Mouse (Mus musculus) MEL (cell line): ENCODE measurements at regions not wholly inside any gene's neighbourhood (a gene's known extent, or its start where the extent isn't known, plus 50 kb on each side); places are given as distances from the start of the nearest gene placed in this dataset.

Experiments used
- DNase-seq: peaks from one replicate; pipeline ENCODE4 v3.0.0; 2011; ENCODE audit warnings: low read depth, low spot score
- H3K27ac ChIP-seq: 2 replicates; pipeline ENCODE4 v1.5.1; 2012; ENCODE audit warnings: low read depth, mild to moderate bottlenecking, control low read depth, low read length, moderate library complexity; ENCODE audit not compliant: control insufficient read depth
- H3K27me3 ChIP-seq, 2 experiments: fragments of 150-350 bp in 1 of 2; sonication (generic) in 1 of 2; 2 replicates each; pipeline ENCODE4 v1.6.1; 2012; ENCODE audit warnings: low read length in 2 of 2, mild to moderate bottlenecking in 2 of 2, improper control_type of control experiment in 1 of 2, moderate library complexity in 1 of 2; ENCODE audit not compliant: insufficient read depth in 2 of 2, control insufficient read depth in 1 of 2
- H3K36me3 ChIP-seq, 2 experiments: 2 replicates each; pipeline ENCODE4 v1.6.1; 2012 to 2014; ENCODE audit warnings: low read length in 2 of 2, improper control_type of control experiment in 1 of 2, inconsistent platforms in 1 of 2, mild to moderate bottlenecking in 1 of 2; ENCODE audit not compliant: insufficient read depth in 2 of 2, control insufficient read depth in 1 of 2
- H3K4me1 ChIP-seq, 2 experiments: fragments of 150-350 bp in 1 of 2; sonication (generic) in 1 of 2; 2 replicates each; pipeline ENCODE4 v1.6.1; 2012; ENCODE audit warnings: low read length in 2 of 2, improper control_type of control experiment in 1 of 2, mild to moderate bottlenecking in 1 of 2; ENCODE audit not compliant: insufficient read depth in 2 of 2, control insufficient read depth in 1 of 2
- H3K4me3 ChIP-seq, 2 experiments: fragments of 150-350 bp in 1 of 2; sonication (generic) in 1 of 2; 2 replicates each; pipeline ENCODE4 v1.5.1; 2012; ENCODE audit warnings: low read depth in 2 of 2, low read length in 2 of 2, mild to moderate bottlenecking in 2 of 2, moderate library complexity in 2 of 2, control low read depth in 1 of 2, improper control_type of control experiment in 1 of 2; ENCODE audit not compliant: control insufficient read depth in 1 of 2, insufficient read depth in 1 of 2
- H3K79me2 ChIP-seq: 2 replicates; pipeline ENCODE4 v1.6.1; 2012; ENCODE audit warnings: mild to moderate bottlenecking, low read length, moderate library complexity; ENCODE audit not compliant: control insufficient read depth, poor library complexity, insufficient read depth
- H3K9ac ChIP-seq: 2 replicates; pipeline ENCODE4 v1.6.1; 2012; ENCODE audit warnings: low read depth, mild to moderate bottlenecking, control low read depth, low read length, moderate library complexity; ENCODE audit not compliant: control insufficient read depth, poor library complexity, severe bottlenecking
- H3K9me3 ChIP-seq: fragments of 150-350 bp; sonication (generic); replicated peaks from 2 replicates; pipeline ENCODE4 v1.6.1; 2012; ENCODE audit warnings: mild to moderate bottlenecking, low read length, improper control_type of control experiment, moderate library complexity; ENCODE audit not compliant: insufficient read depth
- CHD1 ChIP-seq: IDR thresholded peaks from 2 replicates; pipeline ENCODE4 v1.6.1; 2012; ENCODE audit warnings: low read depth, mild to moderate bottlenecking, inconsistent platforms, low read length, improper control_type of control experiment
- CHD2 ChIP-seq: IDR thresholded peaks from 2 replicates; pipeline ENCODE4 v1.6.1; 2011; ENCODE audit warnings: low read length, improper control_type of control experiment
- CTCF ChIP-seq, 3 experiments: IDR thresholded peaks in 2 of 3; conservative IDR thresholded peaks in 1 of 3; 2 replicates each; pipeline ENCODE4 v1.5.1; 2011 to 2012; ENCODE audit warnings: low read length in 3 of 3, low read depth in 2 of 3, mild to moderate bottlenecking in 2 of 3, improper control_type of control experiment in 1 of 3, inconsistent platforms in 1 of 3, mixed read lengths in 1 of 3, moderate library complexity in 1 of 3; ENCODE audit not compliant: control insufficient read depth in 1 of 3, insufficient read depth in 1 of 3, poor library complexity in 1 of 3, severe bottlenecking in 1 of 3
- EP300 ChIP-seq, 2 experiments: IDR thresholded peaks; 2 replicates each; pipeline ENCODE4 v1.6.1; 2011; ENCODE audit warnings: improper control_type of control experiment in 2 of 2, low read length in 2 of 2, low read depth in 1 of 2, mild to moderate bottlenecking in 1 of 2
- HCFC1 ChIP-seq: IDR thresholded peaks from 2 replicates; pipeline ENCODE4 v1.6.1; 2012; ENCODE audit warnings: low read depth, mild to moderate bottlenecking, inconsistent platforms, low read length, improper control_type of control experiment, moderate library complexity
- JUND ChIP-seq: IDR thresholded peaks from 2 replicates; pipeline ENCODE4 v1.6.1; 2011; ENCODE audit warnings: low read depth, mild to moderate bottlenecking, improper control_type of control experiment, low read length
- MAX ChIP-seq: IDR thresholded peaks from 2 replicates; pipeline ENCODE4 v1.6.1; 2011; ENCODE audit warnings: low read length, improper control_type of control experiment
- MAZ ChIP-seq: IDR thresholded peaks from 2 replicates; pipeline ENCODE4 v1.6.1; 2012; ENCODE audit warnings: low read depth, mild to moderate bottlenecking, inconsistent platforms, low read length, improper control_type of control experiment
- MYB ChIP-seq: IDR thresholded peaks from 2 replicates; pipeline ENCODE4 v1.6.1; 2011; ENCODE audit warnings: mild to moderate bottlenecking, low read depth, low read length, improper control_type of control experiment
- MYC ChIP-seq: IDR thresholded peaks from 2 replicates; pipeline ENCODE4 v1.6.1; 2011; ENCODE audit warnings: low read depth, mild to moderate bottlenecking, low read length, improper control_type of control experiment, moderate library complexity
- POLR2A ChIP-seq, 2 experiments: IDR thresholded peaks; 2 replicates each; pipeline ENCODE4 v1.6.1; 2011 to 2012; ENCODE audit warnings: low read length in 2 of 2, mild to moderate bottlenecking in 2 of 2, control low read depth in 1 of 2, improper control_type of control experiment in 1 of 2, low read depth in 1 of 2, moderate library complexity in 1 of 2; ENCODE audit not compliant: control insufficient read depth in 1 of 2, insufficient read depth in 1 of 2, poor library complexity in 1 of 2
- RAD21 ChIP-seq: IDR thresholded peaks from 2 replicates; pipeline ENCODE4 v1.6.1; 2011; ENCODE audit warnings: mild to moderate bottlenecking, low read depth, low read length, improper control_type of control experiment
- RCOR1 ChIP-seq: IDR thresholded peaks from 2 replicates; pipeline ENCODE4 v1.6.1; 2012; ENCODE audit warnings: low read depth, mild to moderate bottlenecking, inconsistent platforms, low read length, improper control_type of control experiment
- SIN3A ChIP-seq: IDR thresholded peaks from 2 replicates; pipeline ENCODE4 v1.6.1; 2012; ENCODE audit warnings: low read length, improper control_type of control experiment, inconsistent platforms
- SMC3 ChIP-seq: IDR thresholded peaks from 2 replicates; pipeline ENCODE4 v1.6.1; 2011; ENCODE audit warnings: low read depth, low read length, improper control_type of control experiment
- TAL1 ChIP-seq: IDR thresholded peaks from 2 replicates; pipeline ENCODE4 v1.6.1; 2012; ENCODE audit warnings: mild to moderate bottlenecking, inconsistent platforms, low read length, moderate library complexity, mixed read lengths
- TBP ChIP-seq: IDR thresholded peaks from 2 replicates; pipeline ENCODE4 v1.8.0; 2011; ENCODE audit warnings: low read depth, low read length, improper control_type of control experiment
- USF2 ChIP-seq, 2 experiments: IDR thresholded peaks; 2 replicates each; pipeline ENCODE4 v1.6.1; 2011 to 2012; ENCODE audit warnings: improper control_type of control experiment in 2 of 2, low read length in 2 of 2, borderline replicate concordance in 1 of 2, inconsistent platforms in 1 of 2, low read depth in 1 of 2, mild to moderate bottlenecking in 1 of 2; ENCODE audit not compliant: insufficient read depth in 1 of 2
- ZC3H11A ChIP-seq: IDR thresholded peaks from 2 replicates; pipeline ENCODE4 v1.6.1; 2012; ENCODE audit warnings: low read depth, mild to moderate bottlenecking, inconsistent platforms, low read length, improper control_type of control experiment
- ZKSCAN1 ChIP-seq: IDR thresholded peaks from 2 replicates; pipeline ENCODE4 v1.6.1; 2012; ENCODE audit warnings: low read depth, mild to moderate bottlenecking, inconsistent platforms, low read length, improper control_type of control experiment, moderate library complexity
- ZNF384 ChIP-seq: IDR thresholded peaks from 2 replicates; pipeline ENCODE4 v1.6.1; 2012; ENCODE audit warnings: low read depth, mild to moderate bottlenecking, inconsistent platforms, low read length, improper control_type of control experiment

DNA sequence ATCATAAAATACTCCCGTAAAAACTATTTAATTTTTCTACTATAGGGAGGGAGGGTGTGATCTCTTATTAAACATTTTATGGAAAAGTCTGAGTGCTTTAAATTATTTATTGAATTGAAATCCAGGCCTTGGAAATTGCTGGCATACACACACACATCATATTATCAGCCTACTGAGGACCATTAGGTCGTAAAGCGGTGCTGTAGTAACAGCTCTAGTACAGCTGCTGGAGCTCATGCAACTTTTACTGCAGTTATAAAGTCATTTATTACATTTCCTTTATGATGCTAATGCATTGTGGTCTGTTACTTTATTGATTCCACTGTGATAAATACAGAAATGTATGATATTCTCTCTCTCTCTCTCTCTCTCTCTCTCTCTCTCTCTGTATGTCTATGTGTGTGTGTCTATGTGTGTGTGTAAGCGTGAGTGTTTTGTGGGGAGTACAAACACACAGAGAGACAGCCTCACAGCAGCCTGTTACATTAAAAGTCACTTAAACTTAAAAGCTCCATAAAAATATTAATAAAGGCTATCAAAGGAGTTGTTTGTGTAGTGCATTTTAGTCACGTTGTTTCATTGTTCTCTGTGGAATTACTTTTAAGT is 339.7 kb upstream of the Aga start:
- Histone ChIP-seq H3K27ac (no peak overlapping the region), H3K79me2 (no peaks in the 10 kb centered on the region), H3K27me3 (no peaks in the 10 kb centered on the region), H3K9me3 (no peaks in the 10 kb centered on the region), H3K4me3 (no peak overlapping the region), H3K9ac (no peak overlapping the region), H3K4me1 (no peaks in the 10 kb centered on the region), H3K36me3 (no peaks in the 10 kb centered on the region)
- TF ChIP-seq CHD1: no peak
- no peak for TF ChIP-seq CTCF (IDR thresholded peaks at IDR 0.05 in 2 of 3, conservative IDR thresholded peaks at IDR 0.05 in 1 of 3; ENCODE audit: control insufficient read depth in 1 of 3, insufficient read depth in 1 of 3, low read depth in 2 of 3, low read length in 3 of 3, poor library complexity in 1 of 3, severe bottlenecking in 1 of 3)
- no peak for TF ChIP-seq ZC3H11A
- TF ChIP-seq RCOR1: no peak
- no peak for TF ChIP-seq POLR2A (IDR thresholded peaks at IDR 0.05; ENCODE audit: control insufficient read depth in 1 of 2, insufficient read depth in 1 of 2, low read depth in 1 of 2, low read length in 2 of 2, poor library complexity in 1 of 2)
- TF ChIP-seq USF2 (IDR thresholded peaks at IDR 0.05; ENCODE audit: borderline replicate concordance in 1 of 2, insufficient read depth in 1 of 2, low read depth in 1 of 2, low read length in 2 of 2): no peak
- no peak for TF ChIP-seq SIN3A
- no peak for TF ChIP-seq MAX
- no peak for TF ChIP-seq CHD2
- no peak for TF ChIP-seq ZNF384
- TF ChIP-seq MYC: no peak
- no peak for DNase-seq

DNA sequence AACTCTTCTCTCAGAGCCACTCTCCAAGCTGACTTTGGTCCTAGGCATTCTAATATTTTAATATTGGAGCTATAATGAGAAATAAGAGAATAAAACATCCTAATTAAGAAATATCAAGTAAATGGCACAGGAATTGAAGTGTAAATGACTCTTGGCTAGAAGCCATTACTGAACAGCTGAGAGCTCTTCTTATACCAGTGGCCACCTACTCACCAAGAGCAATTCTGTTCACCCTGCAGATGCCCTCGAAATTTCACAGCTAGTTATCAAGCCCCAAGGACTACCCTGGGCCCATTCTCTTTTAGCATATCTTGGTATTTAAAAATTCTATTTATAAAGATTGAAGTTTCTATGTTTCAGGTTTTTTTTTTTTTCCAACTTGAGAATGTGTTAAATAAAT is 319.0 kb upstream of the Aga start:
- Histone ChIP-seq H3K4me3 (no peak overlapping the region), H3K9ac (no peak overlapping the region), H3K9me3 (no peaks in the 10 kb centered on the region), H3K27me3 (no peaks in the 10 kb centered on the region), H3K79me2 (no peaks in the 10 kb centered on the region), H3K27ac (no peak overlapping the region), H3K36me3 (no peaks in the 10 kb centered on the region), H3K4me1 (no peaks in the 10 kb centered on the region)
- TF ChIP-seq ZKSCAN1: no peak
- TF ChIP-seq MAZ: no peak
- no peak for TF ChIP-seq ZC3H11A
- no peak for TF ChIP-seq RAD21
- TF ChIP-seq MYB: no peak
- no peak for TF ChIP-seq HCFC1
- TF ChIP-seq TAL1: no peak
- no peak for TF ChIP-seq POLR2A (IDR thresholded peaks at IDR 0.05; ENCODE audit: control insufficient read depth in 1 of 2, insufficient read depth in 1 of 2, low read depth in 1 of 2, low read length in 2 of 2, poor library complexity in 1 of 2)
- TF ChIP-seq JUND: no peak
- no peak for TF ChIP-seq CHD2
- no peak for TF ChIP-seq TBP
- TF ChIP-seq CTCF (IDR thresholded peaks at IDR 0.05 in 2 of 3, conservative IDR thresholded peaks at IDR 0.05 in 1 of 3; ENCODE audit: control insufficient read depth in 1 of 3, insufficient read depth in 1 of 3, low read depth in 2 of 3, low read length in 3 of 3, poor library complexity in 1 of 3, severe bottlenecking in 1 of 3): no peak
- no peak for TF ChIP-seq MAX
- TF ChIP-seq SMC3: no peak
- no peak for TF ChIP-seq EP300 (IDR thresholded peaks at IDR 0.05; ENCODE audit: low read depth in 1 of 2, low read length in 2 of 2)
- no peak for TF ChIP-seq MYC
- DNase-seq: no peak
